8 mouse cellular contexts compared by ENCODE assay signal in the genomic region with DNA sequence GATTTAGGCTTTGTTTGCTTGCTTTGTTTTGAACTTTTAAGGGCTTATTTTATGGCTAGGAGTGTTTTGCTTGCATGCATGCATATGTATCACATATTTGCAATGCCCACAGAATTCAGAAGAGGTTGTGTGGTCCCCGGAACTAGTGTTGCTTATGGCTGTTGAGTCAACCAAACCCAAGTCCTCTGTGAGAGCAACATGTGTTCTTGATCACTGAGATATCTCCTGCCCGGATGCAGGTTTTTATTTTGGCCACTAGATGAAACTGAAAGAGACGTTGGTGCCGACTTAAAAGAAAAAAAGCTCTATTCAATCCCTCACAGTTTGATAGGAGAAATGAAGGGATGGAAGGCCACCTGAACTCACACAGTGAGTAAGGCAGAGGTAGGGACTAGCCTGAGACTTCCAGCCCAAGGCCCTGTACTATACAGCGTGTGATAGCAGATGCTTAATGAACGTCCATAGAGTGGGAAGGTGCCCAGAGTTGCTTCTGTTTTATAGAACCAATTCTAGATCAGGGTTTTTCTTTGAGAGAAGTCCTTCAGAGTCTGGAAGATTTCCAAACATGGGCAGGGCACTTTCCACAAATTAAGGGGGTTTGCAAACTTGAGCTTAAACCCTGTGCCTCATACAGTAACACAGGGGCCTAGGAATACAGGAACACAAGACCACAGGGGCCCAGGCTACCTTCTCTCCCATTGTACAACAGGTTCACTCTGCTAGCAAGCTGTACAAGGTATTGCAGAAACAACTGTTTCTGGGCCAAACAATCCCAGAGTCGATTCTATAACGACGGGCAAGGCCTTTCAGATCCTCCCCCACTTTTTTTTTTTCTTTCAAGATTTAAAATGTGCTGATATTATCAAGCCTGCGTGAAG. TPM values are rescaled to one million over a fixed set of nuclear protein-coding genes. Genes with fewer than 3 reads are reported as not detected.
A peak's percentile ranks its signal among the peaks of the same experiment; 100 is the strongest.
DNase-seq lines count a peak whose midpoint lies in the region; ATAC-seq and TF ChIP-seq lines count a peak whose summit lies in the region.

No protein-coding gene starts in this region.

- H3K79me2 ChIP-seq in MEL (ENCODE audit: control insufficient read depth, insufficient read depth, low read length, poor library complexity): peaks cover 31% of the 10 kb centered on the region

- TF ChIP-seq POLR2A in kidney, adult 2 months (IDR thresholded peaks at IDR 0.05; ENCODE audit: low read depth, low read length): no peak
- TF ChIP-seq POLR2A in MEL (IDR thresholded peaks at IDR 0.05; ENCODE audit: control insufficient read depth in 1 of 2, insufficient read depth in 1 of 2, low read depth in 1 of 2, low read length in 2 of 2, poor library complexity in 1 of 2): no peak

- no peak for TF ChIP-seq CTCF in kidney, adult 2 months (conservative IDR thresholded peaks at IDR 0.05; ENCODE audit: insufficient read depth, insufficient read length, low read depth, low read length)
- TF ChIP-seq CTCF in MEL (IDR thresholded peaks at IDR 0.05 in 2 of 3, conservative IDR thresholded peaks at IDR 0.05 in 1 of 3; ENCODE audit: control insufficient read depth in 1 of 3, insufficient read depth in 1 of 3, low read depth in 2 of 3, low read length in 3 of 3, poor library complexity in 1 of 3, severe bottlenecking in 1 of 3): peak in 1 of 3 experiments; percentile 19; a peak in 1 of 6 replicates

- ATAC-seq in forebrain, embryonic 12.5 days (ENCODE audit: low FRiP score): no peak
- no peak for ATAC-seq in liver, embryonic 13.5 days (ENCODE audit: low read depth)

- peak overlapping the region; percentile 75; the same call in 1 of the 2 replicates for H3K4me2 ChIP-seq in forebrain, embryonic 12.5 days
- H3K4me2 ChIP-seq in liver, embryonic 13.5 days: peak overlapping the region; percentile 89

- WGBS in kidney, adult 2 months: 43% methylated on average over 10 of the region's 10 CpGs
- 84% methylated on average over 10 of the region's 10 CpGs for WGBS in forebrain, embryonic 12.5 days
- 44% methylated on average over 10 of the region's 10 CpGs for WGBS in liver, embryonic 13.5 days (ENCODE audit: insufficient replicate concordance)

- peak overlapping the region; percentile 75 for H3K27ac ChIP-seq in kidney, adult 2 months (ENCODE audit: insufficient read depth, low read depth, low read length)
- H3K27ac ChIP-seq in MEL (ENCODE audit: control insufficient read depth, low read depth, low read length): peak overlapping the region; percentile 80
- H3K27ac ChIP-seq in forebrain, embryonic 12.5 days: no peak overlapping the region
- peak overlapping the region; percentile 100 for H3K27ac ChIP-seq in liver, embryonic 13.5 days

- H3K4me3 ChIP-seq in kidney, adult 2 months (ENCODE audit: insufficient read depth, low read depth, low read length): peak overlapping the region; percentile 88
- peak overlapping the region; percentile 74 to 83 for H3K4me3 ChIP-seq in MEL (ENCODE audit: control insufficient read depth in 1 of 2, insufficient read depth in 1 of 2, low read depth in 2 of 2, low read length in 2 of 2)
- no peak overlapping the region for H3K4me3 ChIP-seq in forebrain, embryonic 12.5 days (replicated peaks)
- H3K4me3 ChIP-seq in liver, embryonic 13.5 days (replicated peaks): peak overlapping the region; percentile 89

- no peaks in the 10 kb centered on the region for H3K36me3 ChIP-seq in kidney, adult 2 months (ENCODE audit: control insufficient read depth, insufficient read depth, low read length)
- H3K36me3 ChIP-seq in MEL (ENCODE audit: control insufficient read depth in 1 of 2, insufficient read depth in 2 of 2, low read length in 2 of 2): peaks cover 2 to 58% of the 10 kb centered on the region in 2 experiments; a peak in 2 of 4 replicates
- peaks cover 16% of the 10 kb centered on the region for H3K36me3 ChIP-seq in forebrain, embryonic 12.5 days (replicated peaks)
- peaks cover 44% of the 10 kb centered on the region for H3K36me3 ChIP-seq in liver, embryonic 13.5 days

- peak overlapping the region; percentile 92 for H3K9ac ChIP-seq in MEL (ENCODE audit: control insufficient read depth, low read depth, low read length, poor library complexity, severe bottlenecking)
- H3K9ac ChIP-seq in forebrain, embryonic 12.5 days: no peak overlapping the region
- H3K9ac ChIP-seq in liver, embryonic 13.5 days: peak overlapping the region; percentile 99

- TF ChIP-seq RAD21 in MEL (IDR thresholded peaks at IDR 0.05; ENCODE audit: low read depth, low read length): no peak

- no peak for TF ChIP-seq EP300 in MEL (IDR thresholded peaks at IDR 0.05; ENCODE audit: low read depth in 1 of 2, low read length in 2 of 2)

- peaks cover 35% of the 10 kb centered on the region for H3K4me1 ChIP-seq in kidney, adult 2 months (ENCODE audit: control insufficient read depth, insufficient read depth, low read length)
- peaks cover 51 to 54% of the 10 kb centered on the region in 2 experiments for H3K4me1 ChIP-seq in MEL (ENCODE audit: control insufficient read depth in 1 of 2, insufficient read depth in 2 of 2, low read length in 2 of 2)
- peaks cover 26% of the 10 kb centered on the region for H3K4me1 ChIP-seq in forebrain, embryonic 12.5 days
- H3K4me1 ChIP-seq in liver, embryonic 13.5 days (replicated peaks): peaks cover 84% of the 10 kb centered on the region

- no peaks in the 10 kb centered on the region for H3K9me3 ChIP-seq in MEL (replicated peaks; ENCODE audit: insufficient read depth, low read length)
- H3K9me3 ChIP-seq in forebrain, embryonic 12.5 days: no peaks in the 10 kb centered on the region
- H3K9me3 ChIP-seq in liver, embryonic 13.5 days (replicated peaks): no peaks in the 10 kb centered on the region

- DNase-seq in kidney, adult 2 months: no peak
- no peak for DNase-seq in kidney, postnatal 10 days
- peak; percentile 83 for DNase-seq in MEL (ENCODE audit: low read depth, low spot score)
- no peak for DNase-seq in liver, embryonic 13.5 days
- no peak for DNase-seq in thymus, postnatal 0 days (ENCODE audit: low spot score)
- no peak for DNase-seq in thymus, postnatal 25 days
- no peak for DNase-seq in kidney, adult 18-20 months

- H3K27me3 ChIP-seq in kidney, adult 2 months (replicated peaks; ENCODE audit: control insufficient read depth, insufficient read depth, low read length): no peaks in the 10 kb centered on the region
- H3K27me3 ChIP-seq in MEL (ENCODE audit: control insufficient read depth in 1 of 2, insufficient read depth in 2 of 2, low read length in 2 of 2): no peaks in the 10 kb centered on the region
- no peaks in the 10 kb centered on the region for H3K27me3 ChIP-seq in forebrain, embryonic 12.5 days
- no peaks in the 10 kb centered on the region for H3K27me3 ChIP-seq in liver, embryonic 13.5 days

TF ChIP-seq in MEL, 35 proteins besides CTCF, POLR2A, EP300 and RAD21 (continues in another document):
- TF ChIP-seq ELF1 (IDR thresholded peaks at IDR 0.05; ENCODE audit: low read depth, low read length) (no peak), ZMIZ1 (IDR thresholded peaks at IDR 0.05; ENCODE audit: low read depth, low read length) (no peak), MAX (IDR thresholded peaks at IDR 0.05; ENCODE audit: low read length) (no peak)

RNA-seq across cellular contexts. Expression of gene Alad, which starts 1.9 kb away (rescaled TPM):
- 194 and 206 TPM in 2 replicates for polyA plus RNA-seq in kidney, adult 2 months (2012; rRNA removed)
- total RNA-seq in MEL (2012; rRNA removed): 199 and 213 TPM in 2 replicates
- 100 to 1,000 TPM in 1 of 2 experiments, not detected in 1; 386 TPM for polyA plus RNA-seq in MEL (2012; ENCODE audit: insufficient read depth in 1 of 2, insufficient read length in 2 of 2, low read depth in 1 of 2, low replicate concordance in 2 of 2, missing spikeins in 1 of 2)
- polyA plus RNA-seq in forebrain, embryonic 12.5 days (2016; fragmentation: Nextera tagmentation; extraction: Ambion mirVana): 67.5 and 74.1 TPM in 2 replicates
- 616 and 657 TPM in 2 replicates for polyA plus RNA-seq in liver, embryonic 13.5 days (2015; fragmentation: Nextera tagmentation; extraction: Ambion mirVana)
- 52.8 and 54.4 TPM in 2 replicates for polyA plus RNA-seq in thymus, postnatal 0 days (2015; fragmentation: Nextera tagmentation; extraction: Ambion mirVana)

RNA-seq across cellular contexts. Expression of gene Pole3, which starts 7.1 kb away (rescaled TPM):
- polyA plus RNA-seq in kidney, adult 2 months (2012; rRNA removed): 15.6 and 19.7 TPM in 2 replicates
- total RNA-seq in MEL (2012; rRNA removed): 51.4 and 63.6 TPM in 2 replicates
- polyA plus RNA-seq in MEL (2012; ENCODE audit: insufficient read depth in 1 of 2, insufficient read length in 2 of 2, low read depth in 1 of 2, low replicate concordance in 2 of 2, missing spikeins in 1 of 2): 100 to 1,000 TPM in 1 of 2 experiments, not detected in 1; 103 TPM
- 113 and 115 TPM in 2 replicates for polyA plus RNA-seq in forebrain, embryonic 12.5 days (2016; fragmentation: Nextera tagmentation; extraction: Ambion mirVana)
- polyA plus RNA-seq in liver, embryonic 13.5 days (2015; fragmentation: Nextera tagmentation; extraction: Ambion mirVana): 77.3 and 81.0 TPM in 2 replicates
- 55.2 and 62.3 TPM in 2 replicates for polyA plus RNA-seq in thymus, postnatal 0 days (2015; fragmentation: Nextera tagmentation; extraction: Ambion mirVana)

RNA-seq across cellular contexts. Expression of gene 4933430I17Rik, which starts 7.4 kb away (rescaled TPM):
- 0.17 and 0.20 TPM in 2 replicates for polyA plus RNA-seq in kidney, adult 2 months (2012; rRNA removed)
- total RNA-seq in MEL (2012; rRNA removed): 0.12 TPM in 1 of 2 replicates, not detected in the other
- polyA plus RNA-seq in MEL (2012; ENCODE audit: insufficient read depth in 1 of 2, insufficient read length in 2 of 2, low read depth in 1 of 2, low replicate concordance in 2 of 2, missing spikeins in 1 of 2): under 1 TPM in 1 of 2 experiments, not detected in 1; 0.43 TPM
- polyA plus RNA-seq in forebrain, embryonic 12.5 days (2016; fragmentation: Nextera tagmentation; extraction: Ambion mirVana): 1.4 TPM in 2 replicates
- polyA plus RNA-seq in liver, embryonic 13.5 days (2015; fragmentation: Nextera tagmentation; extraction: Ambion mirVana): 0.14 and 0.23 TPM in 2 replicates
- polyA plus RNA-seq in thymus, postnatal 0 days (2015; fragmentation: Nextera tagmentation; extraction: Ambion mirVana): 0.32 and 0.49 TPM in 2 replicates

RNA-seq across cellular contexts. Expression of gene Hdhd3, which starts 14.5 kb away (rescaled TPM):
- 23.7 and 24.0 TPM in 2 replicates for polyA plus RNA-seq in kidney, adult 2 months (2012; rRNA removed)
- total RNA-seq in MEL (2012; rRNA removed): 3.5 and 4.0 TPM in 2 replicates
- 1 to 10 TPM in 1 of 2 experiments, not detected in 1; 6.0 TPM for polyA plus RNA-seq in MEL (2012; ENCODE audit: insufficient read depth in 1 of 2, insufficient read length in 2 of 2, low read depth in 1 of 2, low replicate concordance in 2 of 2, missing spikeins in 1 of 2)
- polyA plus RNA-seq in forebrain, embryonic 12.5 days (2016; fragmentation: Nextera tagmentation; extraction: Ambion mirVana): 7.7 and 9.5 TPM in 2 replicates
- 6.3 and 7.1 TPM in 2 replicates for polyA plus RNA-seq in liver, embryonic 13.5 days (2015; fragmentation: Nextera tagmentation; extraction: Ambion mirVana)
- 7.0 and 7.5 TPM in 2 replicates for polyA plus RNA-seq in thymus, postnatal 0 days (2015; fragmentation: Nextera tagmentation; extraction: Ambion mirVana)

RNA-seq across cellular contexts. Expression of gene Bspry, which starts 37.9 kb away (rescaled TPM):
- 51.1 and 52.4 TPM in 2 replicates for polyA plus RNA-seq in kidney, adult 2 months (2012; rRNA removed)
- 0.13 and 0.19 TPM in 2 replicates for total RNA-seq in MEL (2012; rRNA removed)
- polyA plus RNA-seq in MEL (2012; ENCODE audit: insufficient read depth in 1 of 2, insufficient read length in 2 of 2, low read depth in 1 of 2, low replicate concordance in 2 of 2, missing spikeins in 1 of 2): under 1 TPM in 1 of 2 experiments, not detected in 1; 0.50 TPM
- 0.92 and 1.3 TPM in 2 replicates for polyA plus RNA-seq in forebrain, embryonic 12.5 days (2016; fragmentation: Nextera tagmentation; extraction: Ambion mirVana)
- polyA plus RNA-seq in liver, embryonic 13.5 days (2015; fragmentation: Nextera tagmentation; extraction: Ambion mirVana): 0.20 and 0.34 TPM in 2 replicates
- 10.6 TPM in 2 replicates for polyA plus RNA-seq in thymus, postnatal 0 days (2015; fragmentation: Nextera tagmentation; extraction: Ambion mirVana)
